Mouse (Mus musculus) limb, embryonic 11.5 days (tissue): Measurements from ENCODE around the gene A3galt2. TPM values are rescaled to one million over a fixed set of nuclear protein-coding genes. Genes with fewer than 3 reads are reported as not detected.

Source experiments
- ATAC-seq: fragments of 200-750 bp; cut with Nextera tagmentation; 2 replicates; pipeline ENCODE4 v1.8.0; 2017; ENCODE audit warnings: low read depth; ENCODE audit not compliant: insufficient number of reproducible peaks, low FRiP score, low TSS enrichment
- DNase-seq: peaks from one replicate; pipeline ENCODE4 v3.0.0-alpha.2; 2015; ENCODE audit warnings: low spot score
- H3K27ac ChIP-seq: fragments of 300-500 bp; sonication (generic); replicated peaks from 2 replicates; pipeline ENCODE4 v1.5.1; 2014; ENCODE audit warnings: low read depth, mild to moderate bottlenecking, low read length
- H3K27me3 ChIP-seq: fragments of 300-500 bp; sonication (generic); 2 replicates; pipeline ENCODE4 v1.6.1; 2014; ENCODE audit warnings: mild to moderate bottlenecking, low read length, mixed read lengths; ENCODE audit not compliant: control insufficient read depth, insufficient read depth
- H3K36me3 ChIP-seq: fragments of 300-500 bp; sonication (generic); 2 replicates; pipeline ENCODE4 v1.6.1; 2014; ENCODE audit warnings: mild to moderate bottlenecking, low read length, moderate library complexity, mixed read lengths; ENCODE audit not compliant: control insufficient read depth, insufficient read depth
- H3K4me1 ChIP-seq: fragments of 300-500 bp; sonication (generic); 2 replicates; pipeline ENCODE4 v1.6.1; 2014; ENCODE audit warnings: low read length, mixed read lengths; ENCODE audit not compliant: control insufficient read depth, insufficient read depth
- H3K4me2 ChIP-seq: fragments of 300-500 bp; sonication (generic); 2 replicates; pipeline ENCODE4 v1.6.1; 2014; ENCODE audit warnings: low read depth, mild to moderate bottlenecking, moderate library complexity; ENCODE audit not compliant: severe bottlenecking
- H3K4me3 ChIP-seq: fragments of 300-500 bp; sonication (generic); 2 replicates; pipeline ENCODE4 v1.5.1; 2014; ENCODE audit warnings: low read depth, low read length
- H3K9ac ChIP-seq: fragments of 300-500 bp; sonication (generic); 2 replicates; pipeline ENCODE4 v1.6.1; 2014; ENCODE audit warnings: mild to moderate bottlenecking, low read length
- H3K9me3 ChIP-seq: fragments of 300-500 bp; sonication (generic); 2 replicates; pipeline ENCODE4 v1.6.1; 2016; ENCODE audit warnings: low read length; ENCODE audit not compliant: control insufficient read depth
- WGBS: fragments of 180-500 bp; shearing (Covaris S2); extraction: QIAGEN DNeasy Blood & Tissue Kit; methylation state at CpG from one replicate; pipeline ENCODE4 v1.1.7; 2014; 5-methylcytosine and 5-hydroxymethylcytosine counted together
- polyA plus RNA-seq: library from polyadenylated mRNA; unstranded; fragments of >200 nt; fragmentation: Nextera tagmentation; extraction: Ambion mirVana; gene quantifications from 2 replicates; pipeline ENCODE4 v1.2.1, GENCODE M21; 2014

Gene A3galt2
- polyA plus RNA-seq, 1 experiment from 2014 or later, result 0.28 TPM

DNA sequence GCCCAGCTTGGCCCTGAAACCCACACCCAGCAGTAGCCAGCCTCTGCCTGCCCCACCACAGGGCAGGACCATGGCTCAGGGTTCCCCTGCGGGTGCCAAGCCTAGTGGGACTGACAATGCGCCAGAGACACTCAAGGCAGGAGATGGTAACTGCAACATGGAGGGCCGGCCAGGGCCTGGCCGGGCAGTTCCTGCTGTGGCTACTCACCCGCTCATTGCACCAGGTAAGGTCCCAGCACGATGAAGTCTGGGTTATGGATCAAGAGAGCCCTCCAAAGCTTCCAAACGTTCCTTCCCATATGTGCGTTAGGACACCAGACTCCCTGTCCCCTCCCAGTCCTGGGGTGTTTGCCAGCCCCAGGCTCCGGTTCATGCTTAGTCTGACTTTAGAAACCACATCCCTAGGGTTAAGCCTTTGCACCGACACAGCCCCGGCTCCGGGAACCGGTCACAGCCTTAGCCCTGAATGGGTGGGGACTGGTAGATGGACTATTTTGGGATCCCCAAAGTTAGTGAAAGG, 43.0 kb upstream of the A3galt2 start:
- Histone ChIP-seq H3K27me3 (no peaks in the 10 kb centered on the region), H3K9me3 (no peaks in the 10 kb centered on the region), H3K27ac (no peak overlapping the region), H3K36me3 (no peaks in the 10 kb centered on the region; the same call in 1 of the 2 replicates), H3K4me3 (no peak overlapping the region), H3K4me2 (peak overlapping the region; percentile 42; the same call in 1 of the 2 replicates), H3K4me1 (peaks cover 32% of the 10 kb centered on the region), H3K9ac (0 out of 2 replicates have a peak overlapping the region, but pooled peaks have one; percentile 18)
- 74% methylated on average over 13 of the region's 13 CpGs for WGBS
- ATAC-seq (no peak), DNase-seq (no peak)

DNA sequence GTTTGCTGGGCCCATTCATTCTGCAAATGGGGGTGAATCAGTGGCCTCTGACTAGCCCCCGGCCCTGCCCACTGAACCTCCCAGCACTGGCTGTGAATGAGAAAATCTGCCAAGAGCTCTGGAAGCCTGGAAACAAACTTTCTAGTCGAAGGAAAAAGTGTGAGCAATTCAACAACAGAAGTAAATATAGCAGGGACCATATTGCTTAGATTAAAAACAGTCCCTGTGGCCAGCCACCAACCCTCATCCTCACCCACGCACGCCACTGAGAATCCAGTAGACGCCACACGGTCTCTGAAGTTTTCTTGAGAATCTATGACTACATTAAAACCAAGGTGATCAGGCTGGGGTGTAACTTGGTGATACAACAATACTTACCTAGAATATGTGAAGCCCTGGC, 42.2 kb upstream of the A3galt2 start:
- no peak overlapping the region for H3K9ac ChIP-seq
- H3K27ac ChIP-seq, result no peak overlapping the region
- no peak overlapping the region for H3K4me3 ChIP-seq
- ATAC-seq, result no peak
- H3K27me3 ChIP-seq, result no peaks in the 10 kb centered on the region
- no peak overlapping the region for H3K4me2 ChIP-seq
- H3K4me1 ChIP-seq, result peaks cover 37% of the 10 kb centered on the region
- 80% methylated on average over 6 of the region's 6 CpGs for WGBS
- no peaks in the 10 kb centered on the region; the same call in 1 of the 2 replicates for H3K36me3 ChIP-seq
- no peaks in the 10 kb centered on the region for H3K9me3 ChIP-seq
- no peak for DNase-seq

DNA sequence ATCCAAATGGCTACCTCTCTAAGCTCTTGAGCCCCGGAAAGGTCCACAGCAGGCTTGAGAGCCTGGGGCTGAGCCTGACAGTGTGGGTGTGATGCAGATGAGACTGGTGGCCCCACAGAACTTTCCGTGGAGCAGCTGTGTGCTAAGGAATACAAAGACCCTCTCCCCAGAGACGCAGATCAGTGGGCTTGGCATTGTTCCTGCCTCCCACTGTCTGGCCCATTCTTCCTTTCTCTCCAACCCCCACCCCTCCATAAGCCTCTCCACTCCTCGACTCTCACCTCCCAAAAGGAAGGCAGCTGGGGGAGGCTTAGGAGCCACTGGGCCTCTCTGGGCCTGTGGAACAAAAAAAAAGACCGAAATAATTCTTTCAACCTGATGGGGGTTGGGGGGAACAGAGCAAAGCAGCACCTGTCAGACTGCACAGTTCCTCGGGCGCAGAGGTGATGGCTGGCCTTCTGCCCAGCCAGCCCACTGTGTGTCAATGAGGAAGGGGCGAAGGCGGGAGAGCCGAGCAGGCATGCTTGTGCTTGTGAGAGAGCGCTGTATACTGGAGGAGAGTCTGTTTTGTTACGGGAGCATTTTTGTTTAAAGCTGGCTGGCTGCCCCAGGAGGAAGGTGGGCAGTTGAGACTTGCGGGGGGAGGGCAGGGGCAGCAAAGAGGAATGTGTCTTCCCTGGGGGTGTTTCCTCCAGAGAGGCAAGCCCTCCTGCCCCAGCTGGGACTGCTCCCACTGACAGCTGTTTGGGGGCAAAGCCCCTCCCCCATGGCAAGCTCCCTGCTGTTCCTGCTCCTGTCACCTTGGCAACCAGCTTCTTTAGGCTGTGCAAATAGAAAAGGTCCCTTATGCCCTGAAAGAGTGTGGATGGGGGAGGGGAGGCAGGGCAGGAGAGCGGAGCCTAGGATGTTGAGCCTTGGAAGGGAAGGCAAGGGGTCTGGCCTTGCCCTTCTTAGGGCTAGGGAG, 39.6 kb upstream of the A3galt2 start:
- Histone ChIP-seq H3K4me3 (no peak overlapping the region), H3K4me1 (peaks cover 47% of the 10 kb centered on the region)

DNA sequence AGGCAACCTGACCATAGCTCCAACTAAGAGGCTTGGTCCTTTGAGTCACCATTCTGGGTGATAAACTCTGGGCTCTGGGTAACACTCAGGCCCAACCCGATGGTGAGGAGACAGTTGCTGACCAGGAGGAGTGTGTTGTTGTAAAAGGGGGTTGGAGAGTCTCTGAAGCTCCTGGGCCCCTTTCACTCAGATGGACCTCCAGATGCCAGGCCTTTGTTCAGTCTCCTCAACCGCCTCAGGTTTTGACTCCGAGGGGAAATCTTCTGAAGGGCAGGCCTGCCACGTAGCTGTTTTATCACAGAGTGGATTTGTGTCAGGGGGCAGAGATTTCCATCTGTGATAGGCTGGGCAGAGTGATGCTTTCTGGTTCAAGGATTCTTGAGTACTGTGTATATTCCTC, 38.9 kb upstream of the A3galt2 start:
- Histone ChIP-seq H3K36me3 (no peaks in the 10 kb centered on the region), H3K4me1 (peaks cover 50% of the 10 kb centered on the region), H3K4me3 (no peak overlapping the region), H3K27me3 (no peaks in the 10 kb centered on the region), H3K4me2 (peak overlapping the region; percentile 34), H3K9ac (peak overlapping the region; percentile 40), H3K27ac (peak overlapping the region; percentile 93), H3K9me3 (no peaks in the 10 kb centered on the region)
- DNase-seq (no peak), ATAC-seq (no peak)
- WGBS, result 16% methylated on average over 4 of the region's 4 CpGs

More for the DNA sequence above, 39.6 kb upstream of the A3galt2 start:
- WGBS, result 11% methylated on average over 14 of the region's 14 CpGs
- peak overlapping the region; percentile 93 for H3K27ac ChIP-seq
- DNase-seq (peak; percentile 91), ATAC-seq (peak; percentile 86)
- no peaks in the 10 kb centered on the region for H3K27me3 ChIP-seq
- H3K9ac ChIP-seq, result peak overlapping the region; percentile 40
- no peaks in the 10 kb centered on the region for H3K36me3 ChIP-seq
- no peaks in the 10 kb centered on the region for H3K9me3 ChIP-seq
- H3K4me2 ChIP-seq, result peak overlapping the region; percentile 34

DNA sequence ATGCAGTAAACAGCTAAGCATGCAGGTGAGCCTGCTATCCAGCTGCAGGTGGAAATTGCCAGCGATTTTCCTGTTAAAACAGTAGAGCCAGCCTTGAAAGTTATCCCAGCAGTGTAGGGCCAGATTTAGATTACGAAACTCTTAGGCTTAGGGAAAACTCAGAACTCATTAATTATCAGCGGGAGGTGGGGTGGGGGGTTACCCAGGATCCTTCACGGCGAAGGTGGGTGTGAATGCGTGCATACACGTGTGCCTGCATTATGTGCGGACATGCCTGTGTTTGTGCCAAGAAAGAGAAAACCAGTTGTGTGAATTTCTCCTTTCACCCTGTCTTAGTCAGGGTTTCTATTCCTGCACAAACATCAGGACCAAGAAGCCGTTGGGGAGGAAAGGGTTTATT, 38.4 kb upstream of the A3galt2 start:
- Histone ChIP-seq H3K4me1 (peaks cover 48% of the 10 kb centered on the region), H3K9ac (no peak overlapping the region), H3K27me3 (no peaks in the 10 kb centered on the region), H3K4me3 (no peak overlapping the region), H3K36me3 (no peaks in the 10 kb centered on the region), H3K27ac (peak overlapping the region; percentile 93), H3K4me2 (no peak overlapping the region), H3K9me3 (no peaks in the 10 kb centered on the region)
- no peak for ATAC-seq
- DNase-seq, result no peak
- WGBS, result 54% methylated on average over 9 of the region's 9 CpGs

DNA sequence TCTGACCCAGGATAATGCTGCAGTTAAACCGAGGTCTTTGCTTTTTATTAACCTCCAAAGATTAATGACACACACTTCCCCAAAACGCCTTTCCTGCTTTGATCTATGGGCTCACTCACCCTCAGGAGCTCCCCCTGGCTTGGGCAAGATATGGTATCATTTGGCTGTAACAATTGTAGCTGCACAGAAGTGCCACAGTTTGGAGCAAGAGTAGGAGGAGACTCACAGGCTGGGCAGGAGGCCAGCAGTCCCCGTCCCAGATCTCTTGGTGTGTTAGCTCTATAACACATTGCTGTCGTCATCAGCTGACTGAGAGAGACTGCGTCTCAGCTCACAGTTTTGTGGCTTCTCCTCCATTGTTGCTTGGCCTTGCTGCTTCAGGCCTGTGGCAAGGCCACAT, 35.1 kb upstream of the A3galt2 start:
- Histone ChIP-seq H3K27me3 (0 out of 2 replicates have a peak, but pooled peaks cover 2% of the 10 kb centered on the region), H3K36me3 (no peaks in the 10 kb centered on the region), H3K9me3 (no peaks in the 10 kb centered on the region), H3K9ac (no peak overlapping the region), H3K4me3 (no peak overlapping the region), H3K4me1 (peaks cover 39% of the 10 kb centered on the region), H3K27ac (0 out of 2 replicates have a peak overlapping the region, but pooled peaks have one; percentile 30), H3K4me2 (no peak overlapping the region)
- ATAC-seq (no peak), DNase-seq (no peak)
- WGBS, result 26% methylated on average over 5 of the region's 5 CpGs

DNA sequence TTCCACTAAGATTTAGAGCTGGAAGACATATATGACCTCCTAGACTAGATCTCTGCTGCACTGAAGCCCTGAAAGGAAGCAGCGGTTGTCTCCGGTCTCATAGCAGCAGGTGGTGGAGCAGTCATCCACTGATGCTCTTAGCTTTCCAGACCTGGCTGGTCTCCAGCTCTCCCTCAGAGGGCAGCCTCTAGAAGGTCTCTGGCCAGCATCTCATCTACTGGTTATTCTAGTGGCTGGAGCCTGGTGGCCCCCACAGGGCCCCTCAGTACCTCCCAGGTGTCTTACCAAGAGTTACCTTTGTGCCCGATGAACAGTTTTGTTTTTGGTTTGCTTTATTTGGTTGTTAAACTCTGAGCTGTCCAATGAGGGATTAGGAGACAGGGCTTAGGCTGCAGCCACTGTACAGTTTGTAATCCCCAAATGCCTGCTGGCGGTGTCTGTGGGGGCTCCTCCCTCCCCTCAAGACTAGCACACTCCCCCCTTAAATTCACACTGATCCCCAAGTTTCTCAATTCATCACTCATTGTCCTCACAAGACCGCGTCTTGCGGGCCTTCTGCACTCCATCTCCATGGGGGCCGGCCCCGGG, 34.0 kb upstream of the A3galt2 start:
- Histone ChIP-seq H3K27me3 (peaks cover 7% of the 10 kb centered on the region; the same call in 1 of the 2 replicates), H3K4me1 (peaks cover 29% of the 10 kb centered on the region), H3K4me3 (no peak overlapping the region), H3K36me3 (no peaks in the 10 kb centered on the region), H3K27ac (no peak overlapping the region), H3K4me2 (no peak overlapping the region), H3K9me3 (no peaks in the 10 kb centered on the region), H3K9ac (no peak overlapping the region)
- ATAC-seq, result no peak
- DNase-seq, result no peak
- 90% methylated on average over 9 of the region's 9 CpGs for WGBS

DNA sequence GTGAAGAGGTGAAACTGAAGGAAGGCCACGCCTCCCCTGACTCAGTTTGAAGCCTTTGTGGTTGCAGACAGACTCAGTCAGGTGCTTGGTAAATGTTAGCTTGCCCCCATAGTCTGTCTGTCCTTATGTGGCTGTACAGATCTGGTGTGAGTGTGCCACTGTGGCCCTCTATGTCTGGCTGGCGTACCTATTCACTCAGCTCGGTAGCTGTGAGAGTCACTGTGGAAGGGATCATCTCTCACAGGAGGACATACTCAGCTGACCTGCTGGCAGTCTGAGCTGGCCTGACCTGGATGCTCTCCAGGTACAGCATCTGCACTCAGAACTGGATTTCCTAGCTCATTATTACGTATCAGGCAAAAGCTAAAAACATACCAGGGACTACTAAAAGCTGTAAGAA, 33.4 kb upstream of the A3galt2 start:
- Histone ChIP-seq H3K9ac (no peak overlapping the region), H3K4me3 (no peak overlapping the region), H3K36me3 (no peaks in the 10 kb centered on the region), H3K4me1 (peaks cover 24% of the 10 kb centered on the region), H3K27me3 (peaks cover 7% of the 10 kb centered on the region; the same call in 1 of the 2 replicates), H3K4me2 (no peak overlapping the region), H3K9me3 (no peaks in the 10 kb centered on the region), H3K27ac (no peak overlapping the region)
- no peak for DNase-seq
- 92% methylated on average over 4 of the region's 4 CpGs for WGBS
- no peak for ATAC-seq
